In the genomic region with DNA sequence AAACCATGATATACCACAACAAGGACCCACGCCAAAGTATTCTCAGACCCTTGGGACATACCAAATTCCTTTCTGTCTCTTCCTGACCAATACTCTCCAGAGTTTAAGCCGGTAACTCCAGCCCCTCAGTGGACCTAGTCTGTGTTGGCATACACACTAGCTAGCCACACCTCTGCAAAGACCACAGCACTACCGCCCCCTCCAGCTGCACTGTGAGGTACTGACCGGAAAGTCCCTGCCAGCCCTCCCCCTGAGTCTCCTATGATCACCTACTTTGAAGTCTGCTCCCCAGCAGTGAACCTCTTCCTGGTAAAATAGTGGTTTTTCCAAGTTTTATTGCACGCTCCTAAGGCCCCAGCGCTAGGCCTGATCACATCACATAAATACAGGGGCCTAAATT, we compare ENCODE assay signal across 9 mouse cellular contexts. TPM values are rescaled to one million over a fixed set of nuclear protein-coding genes. Genes with fewer than 3 reads are reported as not detected.
DNase-seq lines count a peak whose midpoint lies in the region; ATAC-seq and TF ChIP-seq lines count a peak whose summit lies in the region.
"Had no signal": no experiment of that assay in that cellular context is flagged by ENCODE, and none has a peak within 500 bp of the region (broad histone marks: within the 10 kb centered on the region; RNA-seq: fewer than 3 reads in every experiment).

No protein-coding gene starts in this region.

- WGBS in intestine, postnatal 0 days, result 76% methylated on average over 6 of the region's 6 CpGs
- WGBS in intestine, embryonic 15.5 days, result 67% methylated on average over 6 of the region's 6 CpGs
- 66% methylated on average over 6 of the region's 6 CpGs for WGBS in embryonic facial prominence, embryonic 13.5 days
- WGBS in hindbrain, embryonic 16.5 days, result 52% methylated on average over 6 of the region's 6 CpGs
- 40% methylated on average over 6 of the region's 6 CpGs for WGBS in midbrain, embryonic 10.5 days

- H3K4me1 ChIP-seq in intestine, postnatal 0 days (replicated peaks; ENCODE audit: control insufficient read depth, insufficient read depth, low read length), result no peaks in the 10 kb centered on the region
- H3K4me1 ChIP-seq in intestine, embryonic 15.5 days (replicated peaks), result no peaks in the 10 kb centered on the region
- H3K4me1 ChIP-seq in embryonic facial prominence, embryonic 13.5 days, result peaks cover 9% of the 10 kb centered on the region; the same call in 1 of the 2 replicates
- peaks cover 3% of the 10 kb centered on the region; the same call in 1 of the 2 replicates for H3K4me1 ChIP-seq in hindbrain, embryonic 16.5 days (ENCODE audit: control insufficient read depth, insufficient read depth, low read depth, low read length)
- H3K4me1 ChIP-seq in midbrain, embryonic 10.5 days, result peaks cover 14% of the 10 kb centered on the region

- no peaks in the 10 kb centered on the region; the same call in 1 of the 2 replicates for H3K27me3 ChIP-seq in intestine, postnatal 0 days (replicated peaks; ENCODE audit: control insufficient read depth, insufficient read depth, low read length)
- peaks cover 8% of the 10 kb centered on the region for H3K27me3 ChIP-seq in intestine, embryonic 15.5 days (replicated peaks)
- peaks cover 62% of the 10 kb centered on the region for H3K27me3 ChIP-seq in embryonic facial prominence, embryonic 13.5 days
- H3K27me3 ChIP-seq in hindbrain, embryonic 16.5 days (replicated peaks; ENCODE audit: control insufficient read depth, insufficient read depth, low read length), result peaks cover 32% of the 10 kb centered on the region
- H3K27me3 ChIP-seq in midbrain, embryonic 10.5 days (ENCODE audit: low read depth, poor library complexity, severe bottlenecking), result peaks cover 95% of the 10 kb centered on the region

- 0 out of 2 replicates have a peak overlapping the region, but pooled peaks have one; percentile 79 for H3K4me2 ChIP-seq in intestine, postnatal 0 days (replicated peaks; ENCODE audit: low read depth)
- no peak overlapping the region for H3K4me2 ChIP-seq in intestine, embryonic 15.5 days (replicated peaks)
- peak overlapping the region; percentile 73 for H3K4me2 ChIP-seq in embryonic facial prominence, embryonic 13.5 days
- H3K4me2 ChIP-seq in hindbrain, embryonic 16.5 days (ENCODE audit: low read length), result peak overlapping the region; percentile 79

- H3K9ac ChIP-seq in intestine, postnatal 0 days (ENCODE audit: low read depth, low read length), result no peak overlapping the region
- no peak overlapping the region for H3K9ac ChIP-seq in intestine, embryonic 15.5 days
- peak overlapping the region; percentile 73; the same call in 1 of the 2 replicates for H3K9ac ChIP-seq in embryonic facial prominence, embryonic 13.5 days
- H3K9ac ChIP-seq in hindbrain, embryonic 16.5 days (ENCODE audit: low read depth, low read length), result no peak overlapping the region

- H3K27ac ChIP-seq in intestine, postnatal 0 days (ENCODE audit: low read depth, low read length), result no peak overlapping the region
- H3K27ac ChIP-seq in intestine, embryonic 15.5 days, result no peak overlapping the region
- H3K27ac ChIP-seq in embryonic facial prominence, embryonic 13.5 days, result no peak overlapping the region
- no peak overlapping the region for H3K27ac ChIP-seq in hindbrain, embryonic 16.5 days (ENCODE audit: low read depth, low read length)
- H3K27ac ChIP-seq in midbrain, embryonic 10.5 days (replicated peaks), result no peak overlapping the region

- no peak for ATAC-seq in intestine, postnatal 0 days
- no peak for ATAC-seq in intestine, embryonic 15.5 days
- no peak for ATAC-seq in embryonic facial prominence, embryonic 13.5 days (ENCODE audit: insufficient number of reproducible peaks, insufficient read depth, low FRiP score, low TSS enrichment, low read depth)
- no peak for ATAC-seq in hindbrain, embryonic 16.5 days
- ATAC-seq in erythroblast, adult 5-6 weeks (replicated peaks; ENCODE audit: low FRiP score, poor library complexity, severe bottlenecking), result no peak

- TF ChIP-seq CTCF in intestine, postnatal 0 days (IDR thresholded peaks at IDR 0.05; ENCODE audit: low read depth), result peak; percentile 22

- no peak overlapping the region for H3K4me3 ChIP-seq in intestine, postnatal 0 days (ENCODE audit: low read depth, low read length)
- H3K4me3 ChIP-seq in intestine, embryonic 15.5 days (replicated peaks), result no peak overlapping the region
- H3K4me3 ChIP-seq in embryonic facial prominence, embryonic 13.5 days, result peak overlapping the region; percentile 54
- no peak overlapping the region; the same call in 1 of the 2 replicates for H3K4me3 ChIP-seq in hindbrain, embryonic 16.5 days (ENCODE audit: low read length)
- H3K4me3 ChIP-seq in midbrain, embryonic 10.5 days, result peak overlapping the region; percentile 64

- H3K36me3 ChIP-seq in intestine, postnatal 0 days (ENCODE audit: control insufficient read depth, insufficient read depth), result no peaks in the 10 kb centered on the region
- no peaks in the 10 kb centered on the region for H3K36me3 ChIP-seq in intestine, embryonic 15.5 days
- H3K36me3 ChIP-seq in embryonic facial prominence, embryonic 13.5 days, result no peaks in the 10 kb centered on the region
- no peaks in the 10 kb centered on the region for H3K36me3 ChIP-seq in hindbrain, embryonic 16.5 days (ENCODE audit: control insufficient read depth, insufficient read depth, low read length)
- no peaks in the 10 kb centered on the region for H3K36me3 ChIP-seq in midbrain, embryonic 10.5 days
- H3K36me3 ChIP-seq: G1E had no signal

- H3K9me3 ChIP-seq in intestine, postnatal 0 days (ENCODE audit: control insufficient read depth), result no peaks in the 10 kb centered on the region
- no peaks in the 10 kb centered on the region for H3K9me3 ChIP-seq in intestine, embryonic 15.5 days
- H3K9me3 ChIP-seq in embryonic facial prominence, embryonic 13.5 days, result no peaks in the 10 kb centered on the region
- H3K9me3 ChIP-seq in hindbrain, embryonic 16.5 days (ENCODE audit: control insufficient read depth, low read length), result no peaks in the 10 kb centered on the region
- no peaks in the 10 kb centered on the region for H3K9me3 ChIP-seq in midbrain, embryonic 10.5 days (replicated peaks)
- H3K9me3 ChIP-seq: G1E had no signal

- DNase-seq in midbrain, embryonic 10.5 days (ENCODE audit: low spot score), result peak; percentile 11
- no peak for DNase-seq in left cerebral cortex, adult 8-10 months (ENCODE audit: low spot score in 2 of 2)
- no peak for DNase-seq in right cerebral cortex, postnatal 14 days

RNA-seq across cellular contexts. Expression of a gene that starts 2.5 kb away (rescaled TPM):
- polyA plus RNA-seq in intestine, postnatal 0 days (2015; fragmentation: Nextera tagmentation; extraction: Ambion mirVana), result 4.8 and 5.9 TPM in 2 replicates
- polyA plus RNA-seq in intestine, embryonic 15.5 days (2015; fragmentation: Nextera tagmentation; extraction: Ambion mirVana), result 6.9 and 7.1 TPM in 2 replicates
- 14.8 and 16.5 TPM in 2 replicates for polyA plus RNA-seq in embryonic facial prominence, embryonic 13.5 days (2015; fragmentation: Nextera tagmentation; extraction: Ambion mirVana)
- polyA plus RNA-seq in hindbrain, embryonic 16.5 days (2015; fragmentation: Nextera tagmentation; extraction: Ambion mirVana), result 23.4 and 41.9 TPM in 2 replicates
- polyA plus RNA-seq in midbrain, embryonic 10.5 days (2016; fragmentation: Nextera tagmentation; extraction: Ambion mirVana), result 9.6 and 11.0 TPM in 2 replicates
- 10 to 100 TPM; 27.4 to 30.3 (median 28.8) TPM for total RNA-seq in left cerebral cortex, adult 8-10 months (2022)
- 0.19 TPM in 1 of 2 replicates, not detected in the other for total RNA-seq in erythroblast, adult 5-6 weeks (2015; ENCODE audit: low replicate concordance)
- total RNA-seq in erythroblast, adult 5-6 weeks (2017; ENCODE audit: low replicate concordance), result not detected in 2 replicates
- polyA plus RNA-seq: G1E had no signal

Comparison
In these comparisons a context has a peak if more than half of its experiments do, and no peak if none do; other contexts are left out.
1. H3K4me3 ChIP-seq: peak in embryonic facial prominence, embryonic 13.5 days (single experiment) and midbrain, embryonic 10.5 days (single experiment); none in intestine, postnatal 0 days (single experiment), intestine, embryonic 15.5 days (single experiment) and hindbrain, embryonic 16.5 days (single experiment).